Mouse (Mus musculus) embryonic fibroblast, embryonic 13.5 days (primary cell): ENCODE results near the gene Blzf1. TPM values are rescaled to one million over a fixed set of nuclear protein-coding genes. Genes with fewer than 3 reads are reported as not detected.

Experiments
- H3K27ac ChIP-seq: 2 replicates; pipeline ENCODE4 v1.5.1; 2012; ENCODE audit warnings: low read length, control low read depth, inconsistent platforms; ENCODE audit not compliant: insufficient read depth
- H3K4me1 ChIP-seq: 2 replicates; pipeline ENCODE4 v1.6.1; 2011; ENCODE audit warnings: low read length; ENCODE audit not compliant: control insufficient read depth, insufficient read depth
- H3K4me3 ChIP-seq: 2 replicates; pipeline ENCODE4 v1.5.1; 2011; ENCODE audit warnings: mild to moderate bottlenecking, control low read depth, low read length; ENCODE audit not compliant: insufficient read depth
- CTCF ChIP-seq: IDR thresholded peaks from 2 replicates; pipeline ENCODE4 v1.5.1; 2011; ENCODE audit warnings: mild to moderate bottlenecking, control low read depth, low read length, moderate library complexity, borderline replicate concordance; ENCODE audit not compliant: insufficient read depth
- POLR2A ChIP-seq: IDR thresholded peaks from 2 replicates; pipeline ENCODE4 v1.6.1; 2011; ENCODE audit warnings: low read depth, mild to moderate bottlenecking, control low read depth, low read length, moderate library complexity
- polyA plus RNA-seq: library from polyadenylated mRNA; stranded (reverse); fragments of >200 nt; gene quantifications from 2 replicates; pipeline ENCODE4 v1.2.4, GENCODE M21; 2011; ENCODE audit warnings: low read depth; ENCODE audit not compliant: missing spikeins, insufficient read length

Blzf1 gene
- polyA plus RNA-seq, 1 experiment: 31.3 TPM

GRCm38 (mm10) chr1:164303821-164304220 lies 3.5 kb downstream of the Blzf1 start, which contains the start of gene Nme7:
TSS of gene Nme7 (plus strand) at chr1:164304121.
- no peak within 1 kb of the TSS for H3K27ac ChIP-seq
- TF ChIP-seq POLR2A (no peak), CTCF (no peak)

DNA sequence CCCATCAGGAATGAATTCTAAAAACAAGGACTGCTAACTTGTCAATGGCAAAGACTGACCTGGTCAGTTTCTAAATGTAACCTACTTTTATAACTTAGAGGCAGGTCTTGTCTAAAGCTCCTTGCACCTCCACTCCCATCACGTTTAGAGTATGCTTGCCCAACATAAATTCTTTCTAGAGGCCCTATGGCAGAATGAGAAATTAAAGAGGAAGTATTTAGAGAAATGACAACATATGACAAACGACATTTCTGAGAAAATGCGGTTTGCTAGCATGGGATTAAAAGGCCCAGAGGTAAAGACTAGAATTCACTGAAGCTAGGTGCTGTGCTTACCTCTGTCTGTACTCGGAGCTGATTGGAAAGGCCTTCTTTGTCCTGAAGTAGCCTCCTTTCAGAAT lies 5.3 kb downstream of the Blzf1 start:
- no peak overlapping the region for H3K27ac ChIP-seq

More at GRCm38 (mm10) chr1:164303821-164304220, 3.5 kb downstream of the Blzf1 start, which contains the start of gene Nme7:
- no peak within 1 kb of the TSS for H3K4me3 ChIP-seq
- peaks cover 2% of the 10 kb centered on the region; the same call in 1 of the 2 replicates for H3K4me1 ChIP-seq

GRCm38 (mm10) chr1:164296473-164296872 lies 10.8 kb downstream of the Blzf1 start:
- H3K4me1 ChIP-seq: no peaks in the 10 kb centered on the region
- no peak overlapping the region for H3K4me3 ChIP-seq
- H3K27ac ChIP-seq: no peak overlapping the region
- TF ChIP-seq POLR2A: no peak
- TF ChIP-seq CTCF: no peak

More for the DNA sequence above, 5.3 kb downstream of the Blzf1 start:
- TF ChIP-seq CTCF (no peak), POLR2A (no peak)
- Histone ChIP-seq H3K4me3 (no peak overlapping the region), H3K4me1 (peaks cover 2% of the 10 kb centered on the region; the same call in 1 of the 2 replicates)

GRCm38 (mm10) chr1:164294071-164294470 lies 13.2 kb downstream of the Blzf1 start:
- H3K4me3 ChIP-seq: no peak overlapping the region
- no peak for TF ChIP-seq POLR2A
- no peak for TF ChIP-seq CTCF
- H3K27ac ChIP-seq: no peak overlapping the region
- H3K4me1 ChIP-seq: no peaks in the 10 kb centered on the region

DNA sequence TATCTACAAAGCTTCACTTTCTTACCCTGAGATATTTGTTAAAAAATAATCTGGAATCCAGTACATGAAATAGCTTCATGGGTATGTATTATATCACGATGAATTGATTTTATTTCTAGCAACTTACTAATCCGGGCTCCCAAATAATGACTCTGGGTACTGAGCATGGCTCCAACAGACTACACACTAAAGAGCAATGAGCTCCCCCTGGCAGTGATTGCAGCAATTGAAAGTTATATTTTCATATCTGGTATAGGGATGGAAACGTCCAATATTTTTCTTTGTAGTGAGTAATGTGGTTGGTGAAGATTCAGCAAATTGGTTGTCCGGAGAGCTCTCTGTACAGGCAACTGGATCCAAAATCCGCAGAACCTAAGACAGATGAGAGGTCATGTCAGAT lies 15.2 kb downstream of the Blzf1 start:
- H3K27ac ChIP-seq: no peak overlapping the region
- TF ChIP-seq CTCF (no peak), POLR2A (no peak)
- no peak overlapping the region for H3K4me3 ChIP-seq
- no peaks in the 10 kb centered on the region for H3K4me1 ChIP-seq

DNA sequence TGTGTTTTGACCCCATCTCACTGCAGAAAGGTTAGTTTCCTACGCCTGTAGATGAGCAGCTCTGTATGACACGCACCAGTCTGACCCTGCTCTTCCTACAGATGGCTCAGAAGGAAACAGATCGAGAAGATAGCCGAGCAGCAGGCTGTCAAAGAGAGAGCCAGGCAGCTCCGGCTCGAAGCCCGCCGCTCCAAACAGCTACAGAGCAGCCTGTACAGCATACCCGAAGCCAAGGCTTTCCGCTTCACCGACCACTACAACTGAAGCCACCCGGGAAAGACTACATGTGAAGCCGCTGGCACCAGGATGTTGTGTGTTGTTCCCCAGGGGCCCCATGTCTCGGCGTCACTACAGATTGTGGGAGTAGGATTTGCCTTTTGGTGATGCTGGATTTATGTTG lies 19.9 kb downstream of the Blzf1 start:
- H3K27ac ChIP-seq: no peak overlapping the region
- no peaks in the 10 kb centered on the region for H3K4me1 ChIP-seq
- TF ChIP-seq POLR2A: no peak
- no peak for TF ChIP-seq CTCF
- no peak overlapping the region for H3K4me3 ChIP-seq

DNA sequence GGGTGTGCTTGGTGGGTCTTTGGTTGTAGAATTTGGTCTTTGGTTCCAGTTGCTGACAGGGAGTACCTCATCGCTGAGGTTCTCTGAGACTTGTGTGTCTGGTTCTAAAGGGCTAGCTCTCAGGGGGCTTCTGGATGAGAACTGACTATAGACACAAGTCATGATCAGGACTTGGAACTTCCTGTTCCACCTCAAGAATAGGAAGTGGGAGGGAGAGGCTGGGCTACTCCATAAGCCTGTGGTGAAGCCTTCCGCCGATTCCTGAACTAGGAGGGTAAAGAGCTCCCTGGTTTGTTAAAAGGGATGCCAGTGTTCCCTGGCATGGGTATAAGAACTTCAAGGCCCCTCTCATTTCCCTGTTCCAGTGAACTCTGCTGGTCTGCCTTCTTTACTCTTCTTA lies 23.3 kb downstream of the Blzf1 start:
- Histone ChIP-seq H3K27ac (no peak overlapping the region), H3K4me1 (no peaks in the 10 kb centered on the region), H3K4me3 (no peak overlapping the region)
- no peak for TF ChIP-seq CTCF
- TF ChIP-seq POLR2A: no peak

- no peak for TF ChIP-seq CTCF
- TF ChIP-seq POLR2A: no peak
- H3K4me3 ChIP-seq: no peak overlapping the region
- H3K4me1 ChIP-seq: peaks cover 2% of the 10 kb centered on the region; the same call in 1 of the 2 replicates
- H3K27ac ChIP-seq: no peak overlapping the region
These were observed 28.0 kb downstream of the Blzf1 start for GRCm38 (mm10) chr1:164279332-164279731.

- TF ChIP-seq CTCF: no peak
- Histone ChIP-seq H3K4me3 (no peak overlapping the region), H3K4me1 (peaks cover 2% of the 10 kb centered on the region), H3K27ac (no peak overlapping the region)
These were observed 30.7 kb downstream of the Blzf1 start for GRCm38 (mm10) chr1:164276552-164276951.

DNA sequence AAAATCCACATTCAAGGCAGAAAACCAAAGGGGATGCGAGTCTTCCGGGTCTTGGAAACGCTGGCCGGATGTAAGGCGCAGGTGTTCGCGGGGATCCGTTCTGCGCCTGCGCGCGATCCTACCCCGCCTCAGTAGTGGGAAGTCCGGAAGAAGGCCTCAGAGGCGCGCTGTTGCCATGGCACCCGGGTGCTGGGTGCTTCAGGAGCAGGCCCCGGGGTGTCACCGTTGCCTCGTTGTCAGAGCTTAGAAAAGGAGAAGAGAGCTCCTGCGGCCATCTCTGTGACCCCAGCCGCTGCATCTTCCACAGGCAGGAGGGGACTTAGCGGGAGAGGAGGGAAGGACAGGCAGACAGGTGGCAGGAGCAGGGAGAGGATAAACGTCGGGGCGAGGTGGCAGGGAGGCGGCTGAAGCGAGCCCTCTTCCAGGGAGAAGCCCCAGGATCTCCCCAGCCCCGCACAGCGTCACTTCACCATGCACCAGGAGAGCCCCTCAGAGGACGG lies 31.8 kb downstream of the Blzf1 start, which contains the start of gene Ccdc181:
Gene Ccdc181 (plus strand): TSS at position 131 of the 500 bp plus-strand sequence.
- H3K27ac ChIP-seq: no peak within 1 kb of the TSS
- TF ChIP-seq CTCF: no peak
- TF ChIP-seq POLR2A: peak; percentile 40; the same call in 1 of the 2 replicates

GRCm38 (mm10) chr1:164273659-164274058 lies 33.6 kb downstream of the Blzf1 start:
- TF ChIP-seq POLR2A (no peak), CTCF (no peak)
- no peak overlapping the region for H3K4me3 ChIP-seq
- H3K27ac ChIP-seq: no peak overlapping the region
- H3K4me1 ChIP-seq: peaks cover 2% of the 10 kb centered on the region

More for the DNA sequence above, 31.8 kb downstream of the Blzf1 start, which contains the start of gene Ccdc181:
- peaks cover 2% of the 10 kb centered on the region for H3K4me1 ChIP-seq
- peak within 1 kb of the TSS; percentile 57 for H3K4me3 ChIP-seq
